Mouse (Mus musculus): Measurements from ENCODE around the gene Olfr652.

GRCm38 (mm10) chr7:104601679-104602078 lies 41.0 kb downstream of the Olfr652 start, which contains the start of gene Olfr655:
- TF ChIP-seq EP300 (IDR thresholded peaks at IDR 0.05) (no peak), CTCF (IDR thresholded peaks at IDR 0.05) (no peak)

Data from lung, postnatal 0 days (tissue).